Mouse (Mus musculus): ENCODE data around the gene Echdc3.
A peak's percentile ranks its signal among the peaks of the same experiment; 100 is the strongest.

Echdc3 gene

GRCm38 (mm10) chr2:6212724-6213511 is at the start of gene Echdc3:
Echdc3 (minus strand) TSS chr2:6213033.
- peak; percentile 72 for DNase-seq (ENCODE audit: low spot score)

- no peak for DNase-seq (ENCODE audit: low spot score)
These were observed 48.9 kb upstream of the Echdc3 start for GRCm38 (mm10) chr2:6261718-6262117.

- DNase-seq (ENCODE audit: low spot score), result no peak
These were observed 48.4 kb upstream of the Echdc3 start for GRCm38 (mm10) chr2:6261201-6261672.

- no peak for DNase-seq (ENCODE audit: low spot score)
These were observed 47.8 kb upstream of the Echdc3 start for GRCm38 (mm10) chr2:6260661-6261060.

GRCm38 (mm10) chr2:6259182-6259581 is 46.3 kb upstream of the Echdc3 start:
- DNase-seq (ENCODE audit: low spot score), result no peak

GRCm38 (mm10) chr2:6258026-6258425 is 45.2 kb upstream of the Echdc3 start:
- no peak for DNase-seq (ENCODE audit: low spot score)

- DNase-seq (ENCODE audit: low spot score), result no peak
These were observed 44.3 kb upstream of the Echdc3 start for GRCm38 (mm10) chr2:6257146-6257545.

- peak; percentile 63 for DNase-seq (ENCODE audit: low spot score)
These were observed 43.4 kb upstream of the Echdc3 start for GRCm38 (mm10) chr2:6255989-6256841.

- no peak for DNase-seq (ENCODE audit: low spot score)
These were observed 42.7 kb upstream of the Echdc3 start for GRCm38 (mm10) chr2:6255402-6255988.

GRCm38 (mm10) chr2:6252491-6252890 is 39.7 kb upstream of the Echdc3 start:
- no peak for DNase-seq (ENCODE audit: low spot score)

GRCm38 (mm10) chr2:6251076-6251496 is 38.3 kb upstream of the Echdc3 start:
- no peak for DNase-seq (ENCODE audit: low spot score)

GRCm38 (mm10) chr2:6241446-6241845 is 28.6 kb upstream of the Echdc3 start:
- no peak for DNase-seq (ENCODE audit: low spot score)

- DNase-seq (ENCODE audit: low spot score), result no peak
These were observed 27.2 kb upstream of the Echdc3 start for GRCm38 (mm10) chr2:6240072-6240471.

GRCm38 (mm10) chr2:6239333-6239732 is 26.5 kb upstream of the Echdc3 start:
- no peak for DNase-seq (ENCODE audit: low spot score)

- DNase-seq (ENCODE audit: low spot score), result no peak
These were observed 25.8 kb upstream of the Echdc3 start for GRCm38 (mm10) chr2:6238679-6239078.

- no peak for DNase-seq (ENCODE audit: low spot score)
These were observed 25.4 kb upstream of the Echdc3 start for GRCm38 (mm10) chr2:6238244-6238643.

GRCm38 (mm10) chr2:6233353-6233752 is 20.5 kb upstream of the Echdc3 start:
- DNase-seq (ENCODE audit: low spot score), result no peak

GRCm38 (mm10) chr2:6232755-6233154 is 19.9 kb upstream of the Echdc3 start:
- DNase-seq (ENCODE audit: low spot score), result no peak

- DNase-seq (ENCODE audit: low spot score), result no peak
These were observed 18.0 kb upstream of the Echdc3 start for GRCm38 (mm10) chr2:6230865-6231264.

- no peak for DNase-seq (ENCODE audit: low spot score)
These were observed 16.9 kb upstream of the Echdc3 start for GRCm38 (mm10) chr2:6229597-6230290.

GRCm38 (mm10) chr2:6227059-6227445 is 14.2 kb upstream of the Echdc3 start:
- DNase-seq (ENCODE audit: low spot score), result no peak

Measured in ovary, postnatal 14 days (tissue).